Mouse (Mus musculus): ENCODE measurements at regions not wholly inside any gene's neighbourhood (a gene's known extent, or its start where the extent isn't known, plus 50 kb on each side); places are given as distances from the start of the nearest gene placed in this dataset.

- Histone ChIP-seq H3K36me3 (ENCODE audit: control insufficient read depth, insufficient read depth, low read length) (no peaks in the 10 kb centered on the region), H3K27me3 (ENCODE audit: control insufficient read depth, insufficient read depth, low read length) (no peaks in the 10 kb centered on the region), H3K4me2 (replicated peaks; ENCODE audit: low read depth, low read length, severe bottlenecking) (no peak overlapping the region), H3K9me3 (ENCODE audit: control insufficient read depth, low read length) (no peaks in the 10 kb centered on the region), H3K9ac (ENCODE audit: low read depth, low read length, severe bottlenecking) (no peak overlapping the region), H3K27ac (replicated peaks; ENCODE audit: low read depth, low read length) (no peak overlapping the region), H3K4me1 (ENCODE audit: control insufficient read depth, insufficient read depth, low read length) (no peaks in the 10 kb centered on the region), H3K4me3 (replicated peaks; ENCODE audit: low read length) (no peak overlapping the region)
- no peak for ATAC-seq (ENCODE audit: low FRiP score, low read depth)
- no peak for TF ChIP-seq POLR2A (IDR thresholded peaks at IDR 0.05; ENCODE audit: borderline replicate concordance, extremely low read depth, insufficient read depth, insufficient read length)
- no peak for DNase-seq (ENCODE audit: low spot score)
- 100% methylated on average over 1 of the region's 1 CpGs for WGBS
These were observed 281.6 kb upstream of the Impad1 start for GRCm38 (mm10) chr4:5074754-5075153.

GRCm38 (mm10) chr4:5071243-5071642 lies 278.1 kb upstream of the Impad1 start:
- ATAC-seq (ENCODE audit: low FRiP score, low read depth) = no peak
- no peak overlapping the region for H3K4me3 ChIP-seq (replicated peaks; ENCODE audit: low read length)
- no peak for DNase-seq (ENCODE audit: low spot score)
- no peak overlapping the region for H3K4me2 ChIP-seq (replicated peaks; ENCODE audit: low read depth, low read length, severe bottlenecking)
- no peaks in the 10 kb centered on the region for H3K4me1 ChIP-seq (ENCODE audit: control insufficient read depth, insufficient read depth, low read length)
- no peak for TF ChIP-seq POLR2A (IDR thresholded peaks at IDR 0.05; ENCODE audit: borderline replicate concordance, extremely low read depth, insufficient read depth, insufficient read length)
- H3K9ac ChIP-seq (ENCODE audit: low read depth, low read length, severe bottlenecking) = no peak overlapping the region
- H3K9me3 ChIP-seq (ENCODE audit: control insufficient read depth, low read length) = no peaks in the 10 kb centered on the region
- H3K27ac ChIP-seq (replicated peaks; ENCODE audit: low read depth, low read length) = no peak overlapping the region
- no peaks in the 10 kb centered on the region for H3K36me3 ChIP-seq (ENCODE audit: control insufficient read depth, insufficient read depth, low read length)
- no peaks in the 10 kb centered on the region for H3K27me3 ChIP-seq (ENCODE audit: control insufficient read depth, insufficient read depth, low read length)
- 88% methylated on average over 4 of the region's 4 CpGs for WGBS

- H3K4me1 ChIP-seq (ENCODE audit: control insufficient read depth, insufficient read depth, low read length) = no peaks in the 10 kb centered on the region
- H3K27me3 ChIP-seq (ENCODE audit: control insufficient read depth, insufficient read depth, low read length) = no peaks in the 10 kb centered on the region
- H3K4me3 ChIP-seq (replicated peaks; ENCODE audit: low read length) = no peak overlapping the region
- 70% methylated on average over 2 of the region's 2 CpGs for WGBS
- no peaks in the 10 kb centered on the region for H3K9me3 ChIP-seq (ENCODE audit: control insufficient read depth, low read length)
- H3K4me2 ChIP-seq (replicated peaks; ENCODE audit: low read depth, low read length, severe bottlenecking) = no peak overlapping the region
- DNase-seq (ENCODE audit: low spot score) (no peak), ATAC-seq (ENCODE audit: low FRiP score, low read depth) (no peak)
- H3K27ac ChIP-seq (replicated peaks; ENCODE audit: low read depth, low read length) = no peak overlapping the region
- TF ChIP-seq POLR2A (IDR thresholded peaks at IDR 0.05; ENCODE audit: borderline replicate concordance, extremely low read depth, insufficient read depth, insufficient read length) = no peak
- no peaks in the 10 kb centered on the region for H3K36me3 ChIP-seq (ENCODE audit: control insufficient read depth, insufficient read depth, low read length)
- no peak overlapping the region for H3K9ac ChIP-seq (ENCODE audit: low read depth, low read length, severe bottlenecking)
These were observed 266.3 kb upstream of the Impad1 start for GRCm38 (mm10) chr4:5059290-5059955.

- Histone ChIP-seq H3K4me1 (ENCODE audit: control insufficient read depth, insufficient read depth, low read length) (no peaks in the 10 kb centered on the region), H3K4me3 (replicated peaks; ENCODE audit: low read length) (no peak overlapping the region), H3K27ac (replicated peaks; ENCODE audit: low read depth, low read length) (no peak overlapping the region), H3K27me3 (ENCODE audit: control insufficient read depth, insufficient read depth, low read length) (no peaks in the 10 kb centered on the region), H3K36me3 (ENCODE audit: control insufficient read depth, insufficient read depth, low read length) (no peaks in the 10 kb centered on the region), H3K9ac (ENCODE audit: low read depth, low read length, severe bottlenecking) (no peak overlapping the region), H3K4me2 (replicated peaks; ENCODE audit: low read depth, low read length, severe bottlenecking) (no peak overlapping the region), H3K9me3 (ENCODE audit: control insufficient read depth, low read length) (no peaks in the 10 kb centered on the region)
- DNase-seq (ENCODE audit: low spot score) (no peak), ATAC-seq (ENCODE audit: low FRiP score, low read depth) (no peak)
- no peak for TF ChIP-seq POLR2A (IDR thresholded peaks at IDR 0.05; ENCODE audit: borderline replicate concordance, extremely low read depth, insufficient read depth, insufficient read length)
- WGBS = 55% methylated on average over 2 of the region's 2 CpGs
These were observed 236.8 kb upstream of the Impad1 start for GRCm38 (mm10) chr4:5029929-5030328.

GRCm38 (mm10) chr4:4987491-4987890 lies 194.3 kb upstream of the Impad1 start:
- Histone ChIP-seq H3K36me3 (ENCODE audit: control insufficient read depth, insufficient read depth, low read length) (no peaks in the 10 kb centered on the region), H3K4me1 (ENCODE audit: control insufficient read depth, insufficient read depth, low read length) (no peaks in the 10 kb centered on the region), H3K4me3 (replicated peaks; ENCODE audit: low read length) (no peak overlapping the region), H3K4me2 (replicated peaks; ENCODE audit: low read depth, low read length, severe bottlenecking) (no peak overlapping the region), H3K27me3 (ENCODE audit: control insufficient read depth, insufficient read depth, low read length) (no peaks in the 10 kb centered on the region), H3K9ac (ENCODE audit: low read depth, low read length, severe bottlenecking) (no peak overlapping the region), H3K9me3 (ENCODE audit: control insufficient read depth, low read length) (no peaks in the 10 kb centered on the region), H3K27ac (replicated peaks; ENCODE audit: low read depth, low read length) (no peak overlapping the region)
- no peak for TF ChIP-seq POLR2A (IDR thresholded peaks at IDR 0.05; ENCODE audit: borderline replicate concordance, extremely low read depth, insufficient read depth, insufficient read length)
- no peak for DNase-seq (ENCODE audit: low spot score)
- no peak for ATAC-seq (ENCODE audit: low FRiP score, low read depth)
- WGBS = 85% methylated on average over 4 of the region's 4 CpGs

Measured in limb, embryonic 14.5 days (tissue).